Mouse (Mus musculus) brain, embryonic 14.5 days (tissue): ENCODE results near the gene Slfn5.

ENCODE experiments used
- CTCF ChIP-seq: fragments of 200-500 bp; IDR thresholded peaks from 2 replicates; pipeline ENCODE4 v1.5.1; 2012; ENCODE audit warnings: inconsistent platforms, mild to moderate bottlenecking, moderate library complexity, borderline replicate concordance; ENCODE audit not compliant: insufficient read depth, insufficient read length; ENCODE audit errors: extremely low read depth
- POLR2A ChIP-seq: fragments of 200-500 bp; IDR thresholded peaks from 2 replicates; pipeline ENCODE4 v1.6.1; 2012; ENCODE audit warnings: mild to moderate bottlenecking, inconsistent platforms, borderline replicate concordance; ENCODE audit not compliant: poor library complexity, insufficient read depth, insufficient read length, severe bottlenecking; ENCODE audit errors: extremely low read depth

DNA sequence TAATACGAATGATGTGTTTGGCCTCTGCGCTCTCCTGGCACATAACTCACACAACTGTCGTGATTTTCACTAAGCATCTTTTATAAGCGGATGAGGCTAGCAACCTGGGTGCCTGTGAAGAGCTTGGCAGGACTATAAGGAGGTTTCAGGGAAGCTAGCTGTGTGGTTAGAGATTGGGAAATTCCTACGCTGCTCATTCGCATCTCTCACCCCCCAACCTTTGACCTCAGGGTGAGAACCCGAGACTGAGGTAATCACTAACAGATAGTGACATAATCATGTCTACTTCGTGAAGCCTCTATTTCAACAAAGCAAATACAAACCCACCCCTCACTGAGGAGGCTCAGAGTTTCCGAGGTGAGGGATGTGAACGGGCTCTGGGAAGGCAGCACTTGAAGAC, 30.4 kb upstream of the Slfn5 start:
- TF ChIP-seq CTCF, result no peak
- no peak for TF ChIP-seq POLR2A
